Mouse (Mus musculus) induced T-regulatory cell, adult 2 months (primary cell): ENCODE data around the gene Prodh2.
"Not testable (repeated sequence)": the region's sequence is repeated elsewhere in the genome, so short reads cannot be mapped to it uniquely, and the experiment has no call there.

Source experiments
- DNase-seq: peaks from one replicate; pipeline ENCODE4 v3.0.0-alpha.2; 2012; ENCODE audit warnings: low read depth

The Prodh2 gene

DNA sequence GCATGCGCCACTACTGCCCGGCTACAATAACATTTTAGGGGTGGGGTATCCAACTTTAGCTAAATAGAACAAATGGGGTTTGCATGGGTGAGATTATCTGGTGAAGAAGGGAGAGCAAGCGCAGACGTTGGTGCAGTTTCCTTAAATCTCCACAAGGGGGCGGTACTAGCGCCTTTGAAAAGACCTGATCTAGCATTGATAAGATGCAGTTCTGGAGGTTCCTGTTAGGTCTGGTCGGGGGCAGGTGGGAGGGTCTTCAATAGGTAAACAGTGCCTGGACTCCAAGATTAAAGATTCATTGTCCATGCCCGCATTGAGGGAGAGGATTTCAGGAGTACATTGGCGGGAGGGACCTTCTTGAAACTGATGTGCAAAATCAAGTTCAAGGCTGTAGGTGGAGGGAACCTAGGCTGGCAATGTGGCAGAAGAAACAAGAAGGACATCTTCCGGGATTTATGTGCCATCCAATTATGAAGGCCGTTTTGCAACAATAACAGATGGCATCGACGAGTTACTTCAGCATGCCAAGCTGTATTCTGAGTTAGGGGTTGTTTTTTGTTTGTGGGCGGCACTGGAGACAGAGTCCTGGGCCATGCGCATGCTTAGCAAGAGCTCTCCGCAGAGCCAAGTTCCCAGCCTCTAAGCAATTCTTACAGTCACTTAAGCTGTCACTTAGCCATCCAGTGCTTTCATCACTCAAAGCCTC lies 3.0 kb upstream of the Prodh2 start:
- DNase-seq, result peak; percentile 83

DNA sequence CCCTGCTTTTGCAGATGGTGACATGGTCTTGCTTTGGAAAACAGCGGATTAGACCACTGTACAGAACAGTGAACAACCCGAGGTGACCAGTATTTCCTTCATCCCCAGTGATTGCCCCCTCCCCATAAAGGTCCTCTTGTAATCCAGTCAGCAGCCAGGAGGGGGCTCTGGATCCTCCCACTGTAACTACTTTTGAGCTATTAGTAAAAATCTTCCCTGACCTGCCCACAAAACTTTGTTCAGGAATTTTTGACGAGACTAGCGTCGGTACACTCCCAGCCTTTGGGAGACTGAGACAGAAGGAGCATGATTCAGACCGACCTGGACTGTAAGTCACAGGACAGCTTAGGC lies 2.5 kb upstream of the Prodh2 start:
- peak; percentile 20 for DNase-seq

DNA sequence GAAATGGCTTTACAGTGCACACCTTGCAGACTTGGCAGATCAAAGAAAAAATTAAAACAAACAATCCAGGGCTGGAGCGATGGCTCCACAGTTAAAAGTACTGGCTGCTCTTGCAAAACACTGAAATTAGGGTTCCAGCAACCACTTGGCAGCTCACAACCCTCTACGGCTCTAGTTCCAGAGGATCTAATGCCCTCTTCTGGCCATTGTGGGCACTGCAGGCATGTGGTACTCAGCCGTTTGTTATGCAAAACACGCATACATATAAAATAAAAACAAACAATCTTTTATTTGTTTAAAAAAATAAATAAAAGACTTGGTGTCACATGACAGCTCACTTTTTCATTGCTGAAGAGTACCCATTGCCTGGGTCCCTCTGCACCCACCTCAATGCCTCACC lies 657 bp upstream of the Prodh2 start:
- peak; percentile 86 for DNase-seq

DNA sequence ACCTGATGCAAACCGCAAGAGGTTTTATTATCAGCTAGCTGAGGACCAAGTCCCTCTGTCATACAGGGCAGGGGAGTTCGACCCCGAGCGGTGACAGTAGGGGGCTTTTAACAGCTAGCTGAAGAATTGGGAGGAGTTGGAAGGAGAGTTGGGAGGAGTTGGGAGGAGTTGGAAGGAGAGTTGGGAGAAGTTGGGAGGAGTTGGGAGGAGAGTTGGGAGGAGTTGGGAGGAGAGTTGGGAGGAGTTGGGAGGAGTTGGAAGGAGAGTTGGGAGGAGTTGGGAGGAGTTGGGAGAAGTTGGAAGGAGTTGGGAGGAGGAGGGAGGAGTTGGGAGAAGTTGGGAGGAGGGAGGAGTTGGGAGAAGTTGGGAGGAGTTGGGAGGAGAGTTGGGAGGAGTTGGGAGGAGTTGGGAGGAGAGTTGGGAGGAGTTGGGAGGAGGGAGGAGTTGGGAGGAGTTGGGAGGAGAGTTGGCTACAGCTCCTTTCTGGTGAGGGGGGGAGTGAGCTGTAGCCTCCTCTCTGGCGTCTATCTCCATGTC lies 2.2 kb downstream of the Prodh2 start:
- DNase-seq, result not testable (repeated sequence)

DNA sequence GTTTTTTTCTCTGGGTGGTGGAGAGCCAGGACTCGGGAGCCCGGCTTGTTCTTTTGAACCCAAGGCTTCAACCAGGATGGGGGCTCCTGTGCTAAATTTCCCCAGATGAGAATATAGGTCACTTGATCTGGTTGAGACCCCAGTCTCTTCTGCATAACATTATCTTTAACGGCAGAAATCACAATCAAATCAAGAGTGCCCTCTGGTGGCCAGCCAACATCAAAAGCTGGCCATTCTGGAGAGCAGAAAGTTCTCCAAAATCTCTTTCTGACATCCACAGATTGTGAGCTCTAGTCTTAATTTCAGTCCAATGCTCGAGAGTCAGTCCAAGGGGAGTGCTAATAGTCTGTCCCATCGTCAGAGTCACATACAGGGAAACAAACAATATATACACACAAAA lies 7.7 kb downstream of the Prodh2 start:
- DNase-seq, result peak; percentile 27

DNA sequence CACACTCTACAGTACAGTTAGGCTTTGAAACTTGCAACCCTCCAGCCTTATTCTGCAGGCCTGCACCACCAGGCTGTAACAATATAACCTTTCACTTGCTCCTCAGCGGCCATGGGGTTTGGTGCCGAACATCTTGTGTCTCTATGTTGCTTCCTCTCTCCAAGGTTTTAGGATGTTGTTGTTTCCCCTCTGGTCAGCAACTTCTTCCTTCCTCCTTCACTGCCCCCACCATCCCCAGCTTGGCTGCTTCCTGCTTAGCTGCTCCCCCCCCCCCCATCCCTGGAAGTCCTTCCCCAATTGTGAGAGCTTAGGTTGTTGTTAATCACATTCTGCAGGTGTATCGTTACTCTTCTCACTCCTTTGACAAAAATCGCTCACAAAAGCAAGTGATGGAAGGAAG lies 14.6 kb downstream of the Prodh2 start:
- no peak for DNase-seq

DNA sequence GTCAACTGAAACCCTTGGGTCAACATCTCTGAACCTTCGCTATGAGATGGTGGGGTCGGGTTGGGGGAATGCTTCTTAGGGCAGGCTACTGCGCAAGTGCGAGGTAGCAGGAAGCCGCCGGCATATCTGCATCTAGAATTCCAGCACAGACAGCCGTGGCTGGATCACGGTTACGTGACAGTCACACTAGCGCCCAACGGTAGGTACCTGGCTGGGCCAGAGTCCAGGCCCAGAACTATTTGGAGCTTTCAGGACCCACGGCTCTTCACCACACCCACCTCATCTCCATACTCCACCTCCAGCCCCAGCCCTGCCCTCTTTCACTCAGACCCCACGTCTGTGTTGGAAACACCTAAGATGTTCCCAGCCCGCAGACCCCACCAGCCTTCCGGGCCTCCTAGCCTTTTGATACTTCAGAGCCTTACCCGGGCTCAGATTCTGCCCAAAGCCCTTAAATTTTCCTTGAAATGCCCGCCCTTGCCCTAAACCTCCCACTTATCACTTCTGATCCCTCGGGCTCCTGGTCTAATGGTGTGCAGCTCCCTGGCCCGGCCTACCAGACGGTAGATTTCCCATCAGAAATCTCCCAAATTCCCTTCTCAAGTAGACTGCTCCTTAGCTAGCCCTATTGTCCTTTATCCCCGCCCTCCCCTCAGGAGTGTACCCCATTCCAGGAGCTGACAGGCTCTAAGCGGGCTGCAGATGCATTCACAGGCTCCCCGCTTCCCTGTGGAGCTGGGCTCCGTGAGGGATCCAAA lies 21.8 kb downstream of the Prodh2 start:
- no peak for DNase-seq

DNA sequence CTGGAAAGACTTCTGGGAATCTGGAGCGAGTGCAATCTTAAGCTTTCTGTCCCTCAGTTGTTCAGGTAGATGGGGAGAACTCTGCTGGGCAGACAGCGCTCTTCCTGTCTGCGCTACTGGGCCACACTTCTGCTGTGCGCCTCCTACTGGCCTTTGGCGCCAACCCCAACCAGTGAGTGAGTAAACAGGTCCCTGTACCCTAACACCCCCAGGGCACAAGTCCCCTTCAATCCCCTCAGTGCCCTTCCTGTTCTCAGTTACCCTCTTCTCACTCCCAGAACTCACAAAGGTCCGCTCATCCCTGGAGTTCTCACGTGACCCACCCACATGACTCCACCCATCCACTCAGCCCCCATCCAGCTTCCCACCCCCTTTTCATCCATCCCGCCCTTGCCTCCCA lies 24.9 kb downstream of the Prodh2 start:
- DNase-seq, result no peak

DNA sequence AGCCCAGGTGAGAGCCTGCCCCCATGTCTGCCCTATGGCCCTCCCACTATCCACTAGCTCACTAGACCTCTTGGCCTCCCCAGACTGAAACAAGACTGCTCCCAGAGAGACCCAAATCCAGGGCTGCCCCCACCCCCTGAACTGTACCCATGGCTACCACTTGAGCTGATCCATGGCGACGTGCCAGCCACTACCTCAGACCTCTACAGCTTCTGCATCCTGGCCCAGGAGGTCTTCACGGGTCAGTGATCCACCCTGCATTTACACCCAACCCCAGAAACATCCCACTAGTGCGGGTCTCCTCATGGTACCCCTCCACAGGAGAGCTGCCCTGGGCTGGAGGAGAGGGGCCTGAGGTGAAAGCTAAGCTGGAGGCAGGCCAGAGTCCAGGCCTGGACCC lies 27.0 kb downstream of the Prodh2 start:
- DNase-seq, result no peak

DNA sequence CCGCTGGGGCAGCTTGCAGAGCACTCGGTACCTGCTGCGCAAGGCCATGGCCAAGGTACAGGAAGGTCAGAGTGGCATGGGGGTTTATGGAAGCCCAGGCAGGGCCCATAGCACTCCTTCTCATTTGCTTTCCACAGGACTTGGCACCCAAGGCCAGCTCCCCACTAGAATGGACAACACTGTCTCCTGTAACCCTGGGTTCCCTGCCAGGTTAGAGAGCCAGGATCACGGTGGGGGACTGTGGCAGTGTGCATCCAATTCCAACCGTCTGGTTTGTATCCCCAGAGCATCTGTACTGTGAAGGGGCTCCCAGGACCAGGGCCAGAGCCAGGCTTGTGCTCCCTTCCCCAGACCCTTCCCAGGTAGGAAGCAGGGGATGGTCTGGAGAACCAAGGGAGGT lies 27.4 kb downstream of the Prodh2 start:
- no peak for DNase-seq

DNA sequence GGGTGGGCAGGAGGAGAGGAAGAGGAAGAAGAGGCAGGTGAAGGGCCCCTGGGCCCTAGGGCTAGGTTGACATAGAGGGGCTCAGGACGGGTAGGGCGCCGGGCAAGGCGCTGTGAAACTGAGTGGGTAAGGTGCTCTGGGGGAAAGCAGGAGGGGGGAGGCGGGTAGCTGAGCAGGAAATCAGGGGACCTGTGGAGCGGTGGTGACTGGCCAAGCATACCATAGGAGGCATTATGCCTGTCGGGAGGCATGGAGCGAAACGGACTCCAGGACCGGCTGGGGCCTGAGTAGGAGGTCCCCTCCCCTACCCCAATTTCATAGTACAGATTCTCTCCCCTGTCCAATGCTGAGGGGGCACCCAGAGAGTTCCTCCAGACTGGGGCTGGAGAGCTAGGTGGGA lies 29.4 kb downstream of the Prodh2 start:
- DNase-seq, result no peak

DNA sequence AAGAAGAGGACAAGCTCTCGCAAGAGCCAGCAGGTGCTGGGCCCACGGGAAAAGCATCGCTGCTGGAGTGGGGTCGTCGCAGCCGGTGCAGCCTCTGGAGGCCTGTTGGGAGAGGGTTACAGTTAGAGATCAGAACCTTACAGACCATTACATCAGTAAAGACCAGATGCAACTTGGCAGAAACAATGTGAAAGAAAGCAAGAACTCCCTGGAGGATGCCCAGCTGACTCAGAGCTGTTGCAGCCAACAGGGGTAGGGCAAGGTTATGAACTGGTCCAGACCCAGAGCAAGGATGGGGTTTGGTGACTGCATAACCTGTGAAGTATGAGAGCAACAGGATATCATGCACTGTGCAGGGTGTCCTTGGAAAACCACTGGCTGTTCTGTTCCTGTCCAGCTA lies 31.1 kb downstream of the Prodh2 start:
- no peak for DNase-seq

DNA sequence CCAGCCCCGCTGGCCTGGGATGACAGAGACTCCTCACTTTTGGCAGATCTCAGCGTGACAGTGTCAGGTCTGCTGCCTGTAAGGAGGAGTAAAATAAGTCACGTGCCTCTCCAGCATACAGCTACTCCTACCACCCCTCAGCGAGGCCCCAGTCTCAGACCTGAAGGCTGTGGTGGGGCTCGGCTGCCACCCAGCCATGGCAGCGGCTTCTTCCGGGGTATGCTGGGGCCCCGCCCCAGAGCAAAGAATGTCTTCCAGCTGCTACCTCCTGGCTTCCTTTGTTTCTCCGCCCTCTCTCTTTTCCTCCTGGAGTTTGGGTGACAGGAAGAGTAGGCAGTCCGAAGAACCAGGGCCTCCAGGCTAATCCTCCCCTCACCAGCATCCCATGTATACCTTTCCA lies 32.5 kb downstream of the Prodh2 start:
- no peak for DNase-seq

DNA sequence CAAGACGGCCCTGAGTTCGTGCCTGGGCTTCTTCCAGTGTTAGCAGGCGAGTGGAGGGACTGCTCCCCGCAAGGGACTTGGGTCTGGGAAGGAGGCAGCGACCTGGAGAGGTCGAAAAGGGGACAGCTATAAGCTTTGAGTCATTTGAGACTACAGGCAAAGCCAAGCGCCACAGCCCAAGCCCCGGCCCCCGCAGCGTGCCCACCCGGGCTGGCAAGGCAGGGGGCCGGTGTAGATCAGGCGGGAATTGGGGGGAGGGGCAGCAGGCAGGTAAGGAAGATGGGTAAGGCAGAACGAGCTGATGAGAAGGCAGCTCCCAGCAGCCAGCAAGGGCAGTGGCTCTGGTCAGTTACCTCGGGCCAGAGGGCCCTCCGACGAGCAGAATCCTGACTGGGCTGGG lies 33.0 kb downstream of the Prodh2 start:
- no peak for DNase-seq

DNA sequence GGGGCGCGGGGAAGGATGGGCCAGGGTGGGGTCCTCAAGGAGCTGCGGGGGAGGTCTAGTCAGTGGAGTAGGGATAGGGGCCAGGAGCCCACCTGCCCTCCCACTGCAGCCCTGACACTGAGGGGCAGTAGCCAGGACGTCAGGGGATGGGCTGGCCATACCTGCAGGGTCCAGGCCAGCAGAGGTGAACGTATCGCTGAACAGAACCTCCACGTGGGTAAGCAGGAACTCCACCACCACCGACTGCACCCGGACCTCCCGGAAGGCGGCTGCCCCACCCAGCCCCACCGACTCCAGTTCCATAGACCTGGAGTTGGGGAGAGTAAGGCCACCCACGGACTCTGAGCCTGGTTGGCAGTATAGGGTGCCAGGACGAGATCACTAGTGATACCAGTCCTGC lies 33.6 kb downstream of the Prodh2 start:
- no peak for DNase-seq

DNA sequence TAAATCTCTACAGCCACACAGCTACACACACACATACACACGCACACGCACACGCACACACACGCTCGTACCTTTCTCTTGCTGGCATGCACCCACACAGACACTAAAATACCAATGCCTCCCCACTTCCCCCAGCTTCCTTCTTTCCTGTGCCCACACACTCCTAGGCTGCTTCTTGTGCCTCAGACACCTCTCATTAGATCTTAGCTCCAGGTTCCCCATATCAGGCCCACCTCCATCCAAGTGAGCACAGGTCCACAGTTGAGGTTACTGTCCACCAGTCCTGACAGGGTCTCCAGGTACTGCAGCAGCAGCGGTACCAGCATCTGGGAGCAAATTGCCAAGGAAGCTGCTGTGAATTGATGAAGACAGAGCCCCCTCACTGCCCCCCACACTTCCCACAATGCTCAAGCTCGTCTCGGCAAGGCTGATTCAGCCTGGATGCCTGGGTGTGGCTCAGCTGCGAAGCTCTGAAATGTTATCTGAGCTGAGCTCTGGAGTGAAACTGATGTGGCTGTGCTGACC lies 37.9 kb downstream of the Prodh2 start:
- no peak for DNase-seq

DNA sequence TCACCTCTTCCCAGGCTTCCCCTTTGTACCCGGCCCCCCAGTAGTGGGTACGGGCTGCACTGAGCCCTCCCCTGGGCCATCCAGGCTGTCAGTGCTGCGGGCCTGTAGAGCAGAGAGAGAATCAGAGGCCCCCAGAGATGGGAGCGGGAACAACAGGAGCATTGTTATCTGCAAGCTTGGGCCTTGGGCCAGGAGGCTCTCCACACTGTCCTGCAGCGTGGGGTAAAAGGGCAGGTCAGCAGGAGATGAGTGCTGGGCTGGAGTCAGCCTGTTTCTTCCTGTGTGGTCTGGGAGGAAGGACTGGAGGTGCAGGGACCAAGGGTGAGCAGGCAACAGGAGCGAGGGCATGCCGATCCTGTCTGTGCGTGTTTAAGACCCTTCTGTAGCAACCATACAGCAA lies 39.5 kb downstream of the Prodh2 start:
- no peak for DNase-seq

DNA sequence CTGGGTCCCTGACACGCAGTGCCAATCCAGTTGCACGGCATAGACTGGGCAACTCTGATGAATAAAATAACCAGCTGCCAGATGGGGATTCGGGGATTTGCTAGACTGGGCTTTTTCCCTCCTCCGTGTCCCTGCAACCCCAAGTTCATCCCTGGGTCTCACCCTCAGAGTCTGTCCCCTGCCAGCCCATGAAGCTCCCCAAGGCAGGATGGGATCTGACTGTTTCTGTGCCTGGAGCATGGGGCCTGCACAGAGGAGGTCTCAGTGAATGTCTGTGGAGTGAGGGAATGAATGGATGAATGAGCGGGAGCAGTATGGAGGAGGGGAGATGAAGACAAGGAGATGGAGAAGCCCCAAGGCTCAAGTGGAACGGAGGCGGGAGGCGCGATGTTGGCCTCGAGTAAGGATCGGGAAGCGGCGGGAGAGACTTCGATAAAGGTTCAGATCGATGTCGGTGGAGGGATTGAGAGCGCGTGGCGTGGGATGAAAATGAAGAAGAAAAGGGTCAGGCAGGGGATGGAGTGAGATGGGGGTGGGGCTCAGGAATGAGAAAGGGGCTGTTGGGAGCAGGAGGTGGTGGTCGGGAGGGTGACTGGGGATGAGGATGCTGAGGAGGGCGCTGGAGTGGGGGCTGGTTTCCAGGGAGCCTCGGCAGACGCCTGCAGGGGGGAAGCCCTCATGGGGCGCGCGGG lies 40.7 kb downstream of the Prodh2 start:
- DNase-seq, result no peak

DNA sequence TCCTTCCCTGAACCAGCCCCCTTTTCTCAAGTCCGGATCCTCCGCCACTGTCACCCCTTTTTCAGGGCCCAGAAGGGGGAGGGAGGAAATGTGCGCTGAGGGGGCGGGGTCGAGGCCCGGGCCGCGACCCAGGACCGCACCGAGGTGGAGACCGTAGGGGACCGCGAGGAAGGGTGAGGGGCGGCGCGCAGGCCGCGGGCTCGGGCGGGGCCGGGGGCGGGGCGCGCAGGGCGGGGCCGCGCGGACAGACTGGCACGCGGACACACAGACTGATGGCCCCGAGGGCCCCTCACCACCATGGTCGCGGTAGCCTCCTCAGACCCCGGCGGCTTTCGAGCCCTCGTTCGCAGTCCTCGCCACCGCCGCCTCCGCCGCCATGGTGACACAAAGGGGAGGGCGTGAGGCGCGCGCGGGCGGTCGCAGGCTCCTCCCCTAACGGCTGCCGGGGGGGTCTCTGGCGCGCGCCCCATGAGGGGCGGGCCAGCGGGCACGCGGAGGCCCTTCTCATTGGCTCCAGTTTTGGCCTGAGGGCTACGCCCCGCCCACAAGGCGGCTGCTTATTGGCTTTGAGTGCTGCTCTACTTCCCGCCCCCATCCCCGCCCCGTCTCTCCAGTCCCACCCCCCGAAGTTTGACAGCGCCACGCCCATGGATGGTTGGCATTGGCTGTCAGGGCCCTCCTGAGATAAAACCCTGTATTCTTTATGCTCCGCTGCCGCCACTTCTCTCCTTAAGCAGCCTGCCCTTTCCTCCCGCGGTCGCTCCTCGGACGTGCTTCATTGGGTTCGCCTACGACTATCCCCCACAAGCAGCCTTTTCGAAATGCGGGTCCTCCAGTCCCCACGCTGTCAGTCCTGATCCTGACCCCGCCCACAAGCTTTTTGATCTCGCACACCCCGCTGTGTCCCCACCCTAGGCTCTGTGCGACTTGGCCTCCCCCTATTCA lies 41.5 kb downstream of the Prodh2 start, which contains the start of gene Arhgap33:
TSS of gene Arhgap33 (minus strand) at position 428 of the 945 bp plus-strand sequence.
- DNase-seq, result peak; percentile 99

DNA sequence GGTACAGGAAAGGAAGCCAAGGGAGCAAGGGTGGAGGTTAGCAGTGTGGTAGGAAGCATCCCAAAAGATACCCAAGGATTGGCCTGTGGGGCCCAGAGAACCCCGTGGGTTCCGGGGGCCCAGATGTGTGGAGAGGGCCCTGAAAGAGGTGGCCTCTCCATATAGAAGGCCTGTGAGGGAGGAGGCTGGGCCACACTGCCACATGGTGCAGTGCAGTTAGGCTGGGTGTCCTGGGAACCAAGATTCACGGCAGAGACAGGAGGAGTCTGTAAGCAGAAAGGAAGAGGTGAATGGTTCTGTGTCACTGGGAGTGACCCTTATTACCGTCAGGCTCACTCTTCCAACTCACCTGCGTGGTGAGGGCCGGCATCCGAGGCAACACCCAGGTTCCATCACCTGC lies 47.1 kb downstream of the Prodh2 start:
- no peak for DNase-seq

DNA sequence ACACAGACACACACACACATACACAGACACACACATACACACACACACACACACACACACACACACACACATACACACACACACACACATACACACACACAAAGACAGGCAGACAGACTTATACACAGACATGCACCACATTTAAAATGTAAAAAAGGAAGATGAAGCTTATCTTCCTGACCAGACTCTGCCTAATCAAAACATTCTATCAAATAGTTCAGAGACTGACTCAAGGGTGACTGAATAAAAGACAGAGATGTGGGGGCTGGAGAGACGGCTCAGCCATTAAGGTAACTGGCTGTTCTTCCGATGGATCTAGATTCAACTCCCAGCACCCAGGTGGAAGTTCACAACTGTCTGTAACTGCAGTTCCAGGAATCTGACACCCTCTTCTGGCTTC lies 50.9 kb downstream of the Prodh2 start:
- DNase-seq, result no peak

DNA sequence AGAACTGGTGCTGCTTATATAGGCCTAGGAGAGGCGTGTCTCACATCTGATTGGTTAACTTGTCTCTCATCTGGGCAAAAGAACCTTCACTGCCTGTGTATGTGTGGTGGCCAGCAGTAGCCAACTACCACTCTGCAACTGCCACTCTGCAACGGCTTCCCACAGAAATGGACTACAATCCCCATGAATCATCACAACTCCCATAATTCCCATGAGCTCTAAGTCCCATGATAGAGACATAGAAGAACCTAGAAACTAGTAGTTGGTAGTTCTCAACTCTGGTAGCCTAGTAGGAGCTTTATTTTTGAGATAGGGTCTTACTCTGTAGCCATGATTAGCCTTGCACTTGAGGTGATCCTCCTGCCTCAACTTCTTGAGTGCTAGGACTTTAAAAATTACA lies 56.5 kb downstream of the Prodh2 start:
- no peak for DNase-seq
